ENCODE assay signal across 14 mouse cellular contexts in the genomic region with DNA sequence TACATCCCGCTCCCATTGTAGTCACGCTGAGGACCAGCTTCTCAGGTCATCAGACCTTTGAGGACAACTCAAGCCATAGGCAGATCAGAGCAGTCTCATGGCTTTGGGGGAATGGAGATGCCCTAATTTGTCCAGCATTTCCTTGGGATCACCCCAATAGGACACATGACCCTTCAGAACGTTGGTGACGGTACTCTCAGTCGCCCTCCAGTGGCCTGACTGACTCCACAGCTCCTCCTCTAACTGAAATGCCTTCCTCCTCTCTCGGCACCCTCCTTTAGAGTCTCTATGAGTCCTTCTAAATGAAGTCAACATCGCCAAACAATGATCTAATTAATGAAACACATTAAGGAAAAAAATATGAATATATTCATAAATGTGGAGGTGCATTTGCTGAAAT. TPM values are rescaled to one million over a fixed set of nuclear protein-coding genes. Genes with fewer than 3 reads are reported as not detected.
DNase-seq lines count a peak whose midpoint lies in the region; TF ChIP-seq lines count a peak whose summit lies in the region.
"Had no signal": no experiment of that assay in that cellular context is flagged by ENCODE, and none has a peak within 500 bp of the region (broad histone marks: within the 10 kb centered on the region; RNA-seq: fewer than 3 reads in every experiment).

No protein-coding gene starts in this region.

- H3K4me3 ChIP-seq in kidney, adult 2 months (ENCODE audit: insufficient read depth, low read depth, low read length) = no peak overlapping the region
- no peak overlapping the region for H3K4me3 ChIP-seq in testis, adult 2 months (ENCODE audit: control insufficient read depth, low read depth, low read length)
- H3K4me3 ChIP-seq: intestine, embryonic 15.5 days; liver, embryonic 15.5 days; myocyte had no signal

- TF ChIP-seq POLR2A in kidney, adult 2 months (IDR thresholded peaks at IDR 0.05; ENCODE audit: low read depth, low read length) = no peak
- no peak for TF ChIP-seq POLR2A in testis, adult 2 months (IDR thresholded peaks at IDR 0.05; ENCODE audit: control insufficient read depth, low read depth, low read length)

- no peaks in the 10 kb centered on the region for H3K4me1 ChIP-seq in kidney, adult 2 months (ENCODE audit: control insufficient read depth, insufficient read depth, low read length)
- no peaks in the 10 kb centered on the region for H3K4me1 ChIP-seq in testis, adult 2 months (ENCODE audit: control insufficient read depth, insufficient read depth, low read length)
- H3K4me1 ChIP-seq: intestine, embryonic 15.5 days; liver, embryonic 15.5 days had no signal

- no peaks in the 10 kb centered on the region for H3K36me3 ChIP-seq in kidney, adult 2 months (ENCODE audit: control insufficient read depth, insufficient read depth, low read length)
- no peaks in the 10 kb centered on the region for H3K36me3 ChIP-seq in testis, adult 2 months (ENCODE audit: control insufficient read depth, insufficient read depth, low read length)
- H3K36me3 ChIP-seq: intestine, embryonic 15.5 days; liver, embryonic 15.5 days had no signal

- H3K27ac ChIP-seq in kidney, adult 2 months (ENCODE audit: insufficient read depth, low read depth, low read length) = no peak overlapping the region
- H3K27ac ChIP-seq in testis, adult 2 months (ENCODE audit: control insufficient read depth, insufficient read depth, low read depth, low read length) = no peak overlapping the region
- H3K27ac ChIP-seq: intestine, embryonic 15.5 days; liver, embryonic 15.5 days had no signal

- DNase-seq in adrenal gland, postnatal 10 days = peak; percentile 24
- DNase-seq in adrenal gland, adult 8-10 months = no peak
- DNase-seq in kidney, adult 2 months = no peak
- no peak for DNase-seq in kidney, postnatal 4 days
- DNase-seq in testis, postnatal 14 days (ENCODE audit: low spot score) = no peak
- DNase-seq in lung, postnatal 36 days = peak; percentile 31
- no peak for DNase-seq in layer of hippocampus, postnatal 36 days
- DNase-seq: cerebellum, adult 8-10 months; heart, postnatal 36 days had no signal

- 80% methylated on average over 7 of the region's 7 CpGs for WGBS in kidney, adult 2 months

- H3K27me3 ChIP-seq in kidney, adult 2 months (replicated peaks; ENCODE audit: control insufficient read depth, insufficient read depth, low read length) = no peaks in the 10 kb centered on the region
- H3K27me3 ChIP-seq in testis, adult 2 months (ENCODE audit: control insufficient read depth, insufficient read depth, low read length) = no peaks in the 10 kb centered on the region
- H3K27me3 ChIP-seq: intestine, embryonic 15.5 days; liver, embryonic 15.5 days had no signal

- TF ChIP-seq CTCF in kidney, adult 2 months (conservative IDR thresholded peaks at IDR 0.05; ENCODE audit: insufficient read depth, insufficient read length, low read depth, low read length) = peak; percentile 51
- TF ChIP-seq CTCF in testis, adult 2 months (IDR thresholded peaks at IDR 0.05; ENCODE audit: control insufficient read depth, insufficient read depth, insufficient replicate concordance, low read depth, low read length) = peak; percentile 21; the same call in 1 of the 2 replicates

RNA-seq across cellular contexts. Expression of a gene that starts 5.9 kb away (rescaled TPM):
- total RNA-seq in adrenal gland, postnatal 10 days (2021) = 1 to 10 TPM; 1.7 to 3.6 TPM
- total RNA-seq in adrenal gland, adult 8-10 months (2022) = not detected
- polyA plus RNA-seq in kidney, adult 2 months (2012; rRNA removed) = 0.20 and 1.3 TPM in 2 replicates
- polyA plus RNA-seq in testis, adult 2 months (2012; rRNA removed) = 3.5 and 4.8 TPM in 2 replicates
- not detected for total RNA-seq in layer of hippocampus, postnatal 36 days (2021)
- total RNA-seq: heart, adult 8-10 months; heart, postnatal 36 days had no signal
- polyA plus RNA-seq: liver, embryonic 15.5 days; myocyte had no signal

Comparison
In these comparisons a context has a peak if more than half of its experiments do, and no peak if none do; other contexts are left out.
1. DNase-seq: peak in adrenal gland, postnatal 10 days (single experiment) and lung, postnatal 36 days (single experiment); none in adrenal gland, adult 8-10 months (single experiment), kidney, adult 2 months (single experiment), kidney, postnatal 4 days (0 of 2), testis, postnatal 14 days (single experiment) and layer of hippocampus, postnatal 36 days (0 of 2).